Comparison of ENCODE assay signal across 24 mouse cellular contexts in the genomic region with DNA sequence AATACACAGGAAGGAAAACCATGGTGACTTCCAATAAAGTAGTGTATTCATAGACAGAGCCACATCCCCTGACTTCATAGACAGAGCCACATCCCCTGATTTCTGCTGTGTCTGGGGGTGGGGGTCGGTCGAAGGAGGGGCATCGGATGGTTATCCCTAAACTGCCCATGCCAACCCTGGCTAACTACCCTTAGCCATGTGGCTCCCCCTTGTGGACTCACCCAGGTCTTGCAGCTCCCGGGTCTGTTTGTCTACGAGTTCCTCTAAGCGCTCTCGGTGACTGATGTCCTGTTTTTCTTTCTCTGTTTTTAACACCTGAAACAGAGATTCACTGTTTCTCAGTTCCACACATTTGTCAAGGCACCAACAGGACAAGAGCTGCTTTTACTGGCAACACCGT. TPM values are rescaled to one million over a fixed set of nuclear protein-coding genes. Genes with fewer than 3 reads are reported as not detected.
DNase-seq lines count a peak whose midpoint lies in the region; ATAC-seq and TF ChIP-seq lines count a peak whose summit lies in the region.
"Had no signal": no experiment of that assay in that cellular context is flagged by ENCODE, and none has a peak within 500 bp of the region (broad histone marks: within the 10 kb centered on the region; RNA-seq: fewer than 3 reads in every experiment).

No protein-coding gene starts in this region.

- no peak for TF ChIP-seq POLR2A in liver, adult 2 months (IDR thresholded peaks at IDR 0.05; ENCODE audit: extremely low read depth, insufficient read depth, low read length)
- no peak for TF ChIP-seq POLR2A in small intestine, adult 2 months (IDR thresholded peaks at IDR 0.05; ENCODE audit: low read depth, low read length)

- no peak overlapping the region for H3K4me3 ChIP-seq in gastrocnemius, adult 2 months
- no peak overlapping the region for H3K4me3 ChIP-seq in liver, adult 2 months (ENCODE audit: insufficient read depth, low read depth, low read length)
- H3K4me3 ChIP-seq in liver, embryonic 11.5 days (ENCODE audit: low read depth, low read length) = no peak overlapping the region
- H3K4me3 ChIP-seq in small intestine, adult 2 months (ENCODE audit: low read depth, low read length) = no peak overlapping the region
- H3K4me3 ChIP-seq in hindbrain, embryonic 16.5 days (ENCODE audit: low read length) = no peak overlapping the region
- H3K4me3 ChIP-seq: forebrain, embryonic 10.5 days; heart, embryonic 13.5 days; limb, embryonic 10.5 days; liver, embryonic 15.5 days; midbrain, embryonic 10.5 days had no signal

- H3K4me1 ChIP-seq in liver, adult 2 months (ENCODE audit: control insufficient read depth, insufficient read depth, low read length) = no peaks in the 10 kb centered on the region
- H3K4me1 ChIP-seq in liver, embryonic 11.5 days (replicated peaks; ENCODE audit: control insufficient read depth, insufficient read depth, low read length) = no peaks in the 10 kb centered on the region
- no peaks in the 10 kb centered on the region for H3K4me1 ChIP-seq in small intestine, adult 2 months (ENCODE audit: control insufficient read depth, insufficient read depth, insufficient read length, low read length)
- H3K4me1 ChIP-seq in hindbrain, embryonic 16.5 days (ENCODE audit: control insufficient read depth, insufficient read depth, low read depth, low read length) = no peaks in the 10 kb centered on the region
- H3K4me1 ChIP-seq: liver, embryonic 15.5 days had no signal

- intact Hi-C loops in gastrocnemius, adult 2 months (cut with DNase I) = no loop called here

- H3K9me3 ChIP-seq in liver, embryonic 11.5 days (ENCODE audit: control insufficient read depth, low read length) = no peaks in the 10 kb centered on the region
- 0 out of 2 replicates have a peak, but pooled peaks cover 3% of the 10 kb centered on the region for H3K9me3 ChIP-seq in hindbrain, embryonic 16.5 days (ENCODE audit: control insufficient read depth, low read length)
- H3K9me3 ChIP-seq: liver, embryonic 15.5 days had no signal

- ATAC-seq in liver, embryonic 11.5 days (replicated peaks; ENCODE audit: low FRiP score) = no peak
- no peak for ATAC-seq in hindbrain, embryonic 16.5 days
- ATAC-seq: forebrain, postnatal 0 days; intestine, embryonic 16.5 days had no signal

- H3K4me2 ChIP-seq in liver, embryonic 11.5 days = no peak overlapping the region
- H3K4me2 ChIP-seq in hindbrain, embryonic 16.5 days (ENCODE audit: low read length) = no peak overlapping the region
- H3K4me2 ChIP-seq: heart, embryonic 13.5 days; hindbrain, embryonic 14.5 days; liver, embryonic 15.5 days had no signal

- 97% methylated on average over 8 of the region's 8 CpGs for WGBS in liver, adult 2 months
- WGBS in liver, embryonic 11.5 days = 91% methylated on average over 8 of the region's 8 CpGs
- 90% methylated on average over 8 of the region's 8 CpGs for WGBS in small intestine, adult 2 months
- WGBS in hindbrain, embryonic 16.5 days = 98% methylated on average over 8 of the region's 8 CpGs

- H3K36me3 ChIP-seq in liver, adult 2 months (ENCODE audit: control insufficient read depth, insufficient read depth, low read length) = no peaks in the 10 kb centered on the region
- no peaks in the 10 kb centered on the region for H3K36me3 ChIP-seq in liver, embryonic 11.5 days (ENCODE audit: control insufficient read depth, insufficient read depth, low read length)
- no peaks in the 10 kb centered on the region for H3K36me3 ChIP-seq in small intestine, adult 2 months (ENCODE audit: control insufficient read depth, insufficient read depth, low read length)
- H3K36me3 ChIP-seq in hindbrain, embryonic 16.5 days (ENCODE audit: control insufficient read depth, insufficient read depth, low read length) = no peaks in the 10 kb centered on the region
- H3K36me3 ChIP-seq: forebrain, embryonic 10.5 days; heart, embryonic 13.5 days; limb, embryonic 10.5 days; liver, embryonic 15.5 days; midbrain, embryonic 10.5 days had no signal

- peak; percentile 8; the same call in 1 of the 2 replicates for TF ChIP-seq CTCF in gastrocnemius, adult 2 months (IDR thresholded peaks at IDR 0.05)
- TF ChIP-seq CTCF in liver, adult 2 months (IDR thresholded peaks at IDR 0.05; ENCODE audit: low read depth, low read length) = peak; percentile 14; the same call in 1 of the 2 replicates
- TF ChIP-seq CTCF in small intestine, adult 2 months (IDR thresholded peaks at IDR 0.05; ENCODE audit: extremely low read depth, insufficient read length, insufficient replicate concordance, low read depth, low read length) = peak; percentile 25; the same call in 1 of the 2 replicates

- H3K27me3 ChIP-seq in liver, adult 2 months (ENCODE audit: control insufficient read depth, insufficient read depth, low read length) = no peaks in the 10 kb centered on the region
- H3K27me3 ChIP-seq in liver, embryonic 11.5 days (replicated peaks; ENCODE audit: control insufficient read depth, insufficient read depth, low read length) = no peaks in the 10 kb centered on the region; the same call in 1 of the 2 replicates
- H3K27me3 ChIP-seq in small intestine, adult 2 months (ENCODE audit: control insufficient read depth, insufficient read depth, low read length) = no peaks in the 10 kb centered on the region
- no peaks in the 10 kb centered on the region for H3K27me3 ChIP-seq in hindbrain, embryonic 16.5 days (replicated peaks; ENCODE audit: control insufficient read depth, insufficient read depth, low read length)
- H3K27me3 ChIP-seq: liver, embryonic 15.5 days had no signal

- H3K27ac ChIP-seq in gastrocnemius, adult 2 months = no peak overlapping the region
- H3K27ac ChIP-seq in liver, adult 2 months (replicated peaks; ENCODE audit: insufficient read depth, low read depth, low read length) = no peak overlapping the region
- H3K27ac ChIP-seq in liver, embryonic 11.5 days (ENCODE audit: low read depth, low read length) = no peak overlapping the region
- no peak overlapping the region for H3K27ac ChIP-seq in small intestine, adult 2 months (ENCODE audit: insufficient read depth, low read depth, low read length)
- no peak overlapping the region for H3K27ac ChIP-seq in hindbrain, embryonic 16.5 days (ENCODE audit: low read depth, low read length)
- H3K27ac ChIP-seq: heart, embryonic 13.5 days; hindbrain, embryonic 14.5 days; limb, embryonic 10.5 days; liver, embryonic 15.5 days had no signal

- H3K79me2 ChIP-seq in liver, adult 2 months (ENCODE audit: control insufficient read depth, insufficient read depth, low read length) = no peaks in the 10 kb centered on the region

- H3K9ac ChIP-seq in liver, adult 2 months (ENCODE audit: low read depth, low read length) = no peak overlapping the region
- H3K9ac ChIP-seq in liver, embryonic 11.5 days (ENCODE audit: low read depth, low read length) = no peak overlapping the region
- no peak overlapping the region for H3K9ac ChIP-seq in hindbrain, embryonic 16.5 days (ENCODE audit: low read depth, low read length)
- H3K9ac ChIP-seq: forebrain, postnatal 0 days; heart, embryonic 13.5 days; hindbrain, embryonic 14.5 days; liver, embryonic 15.5 days had no signal

- no peak for DNase-seq in gastrocnemius, adult 2 months
- DNase-seq in gastrocnemius, adult 8-10 months (ENCODE audit: low spot score in 2 of 2) = no peak
- no peak for DNase-seq in liver, adult 2 months (ENCODE audit: extremely low read depth, low read depth, low spot score)
- DNase-seq in liver, embryonic 11.5 days (ENCODE audit: low spot score) = no peak
- peak; percentile 16 for DNase-seq in thymus, postnatal 14 days
- no peak for DNase-seq in thymus, adult 18-20 months
- DNase-seq: adrenal gland, postnatal 36 days; cerebellum, adult 2 months; forebrain, postnatal 0 days; heart, postnatal 36 days; kidney, postnatal 14 days; lung, postnatal 14 days; right cerebral cortex, postnatal 4 days had no signal

RNA-seq across cellular contexts. Expression of gene Cfap57, which starts 37.9 kb away (rescaled TPM):
- total RNA-seq in gastrocnemius, adult 2 months (2021) = not detected
- not detected for total RNA-seq in gastrocnemius, adult 8-10 months (2022)
- not detected in 2 replicates for total RNA-seq in liver, adult 2 months (2014; rRNA removed)
- not detected in 2 replicates for polyA plus RNA-seq in liver, adult 2 months (2012; rRNA removed)
- 0.82 and 0.86 TPM in 2 replicates for polyA plus RNA-seq in liver, embryonic 11.5 days (2014; fragmentation: Nextera tagmentation; extraction: Ambion mirVana)
- polyA plus RNA-seq in small intestine, adult 2 months (2012; rRNA removed) = not detected in 2 replicates
- polyA plus RNA-seq in hindbrain, embryonic 16.5 days (2015; fragmentation: Nextera tagmentation; extraction: Ambion mirVana) = 2.1 and 2.5 TPM in 2 replicates
- total RNA-seq: adrenal gland, postnatal 36 days had no signal

RNA-seq across cellular contexts. Expression of gene Ebna1bp2, which starts 38.0 kb away (rescaled TPM):
- total RNA-seq in gastrocnemius, adult 2 months (2021) = 10 to 100 TPM; 24.9 to 26.7 TPM
- 10 to 100 TPM; 22.3 to 30.7 (median 25.1) TPM for total RNA-seq in gastrocnemius, adult 8-10 months (2022)
- total RNA-seq in liver, adult 2 months (2014; rRNA removed) = 19.6 and 19.9 TPM in 2 replicates
- polyA plus RNA-seq in liver, adult 2 months (2012; rRNA removed) = 10.3 and 13.0 TPM in 2 replicates
- 239 and 247 TPM in 2 replicates for polyA plus RNA-seq in liver, embryonic 11.5 days (2014; fragmentation: Nextera tagmentation; extraction: Ambion mirVana)
- 4.5 and 11.2 TPM in 2 replicates for polyA plus RNA-seq in small intestine, adult 2 months (2012; rRNA removed)
- 83.0 and 91.8 TPM in 2 replicates for polyA plus RNA-seq in hindbrain, embryonic 16.5 days (2015; fragmentation: Nextera tagmentation; extraction: Ambion mirVana)

RNA-seq across cellular contexts. Expression of gene Tmem125, which starts 38.8 kb away (rescaled TPM):
- not detected for total RNA-seq in gastrocnemius, adult 2 months (2021)
- total RNA-seq in gastrocnemius, adult 8-10 months (2022) = not detected
- total RNA-seq in liver, adult 2 months (2014; rRNA removed) = 2.9 and 3.5 TPM in 2 replicates
- 13.1 and 17.5 TPM in 2 replicates for polyA plus RNA-seq in liver, adult 2 months (2012; rRNA removed)
- 0.70 and 0.94 TPM in 2 replicates for polyA plus RNA-seq in liver, embryonic 11.5 days (2014; fragmentation: Nextera tagmentation; extraction: Ambion mirVana)
- polyA plus RNA-seq in small intestine, adult 2 months (2012; rRNA removed) = 37.2 and 68.8 TPM in 2 replicates
- 0.16 and 0.30 TPM in 2 replicates for polyA plus RNA-seq in hindbrain, embryonic 16.5 days (2015; fragmentation: Nextera tagmentation; extraction: Ambion mirVana)
- total RNA-seq: adrenal gland, postnatal 36 days; forebrain, postnatal 0 days; granulocyte monocyte progenitor cell, adult 5-6 weeks had no signal
- polyA plus RNA-seq: hindbrain, embryonic 14.5 days had no signal

RNA-seq across cellular contexts. Expression of gene 2610528J11Rik, which starts 55.8 kb away (rescaled TPM):
- total RNA-seq in gastrocnemius, adult 2 months (2021) = not detected
- not detected for total RNA-seq in gastrocnemius, adult 8-10 months (2022)
- total RNA-seq in liver, adult 2 months (2014; rRNA removed) = 19.8 and 21.5 TPM in 2 replicates
- 52.6 and 54.6 TPM in 2 replicates for polyA plus RNA-seq in liver, adult 2 months (2012; rRNA removed)
- 4.8 and 6.1 TPM in 2 replicates for polyA plus RNA-seq in liver, embryonic 11.5 days (2014; fragmentation: Nextera tagmentation; extraction: Ambion mirVana)
- polyA plus RNA-seq in small intestine, adult 2 months (2012; rRNA removed) = 62.2 and 164 TPM in 2 replicates
- not detected in 2 replicates for polyA plus RNA-seq in hindbrain, embryonic 16.5 days (2015; fragmentation: Nextera tagmentation; extraction: Ambion mirVana)
- total RNA-seq: adrenal gland, postnatal 36 days; forebrain, postnatal 0 days; granulocyte monocyte progenitor cell, adult 5-6 weeks; heart, postnatal 36 days; left cerebral cortex, adult 18-20 months had no signal
- polyA plus RNA-seq: cerebellum, adult 2 months; forebrain, postnatal 0 days; hindbrain, embryonic 14.5 days had no signal
